Mouse (Mus musculus): ENCODE results near the gene Smad3.

GRCm38 (mm10) chr9:63697606-63698005 lies 60.2 kb downstream of the Smad3 start:
- TF ChIP-seq CTCF (IDR thresholded peaks at IDR 0.05; ENCODE audit: extremely low read depth, insufficient read depth, insufficient read length, insufficient replicate concordance), result no peak
- TF ChIP-seq POLR2A (IDR thresholded peaks at IDR 0.05; ENCODE audit: low read depth, low read length), result no peak

All from spleen, adult 2 months (tissue).